Mouse (Mus musculus): ENCODE measurements around the gene Ifna2. TPM values are rescaled to one million over a fixed set of nuclear protein-coding genes. Genes with fewer than 3 reads are reported as not detected.

Ifna2 gene
- total RNA-seq, 1 experiment from 2014 or later: not detected

DNA sequence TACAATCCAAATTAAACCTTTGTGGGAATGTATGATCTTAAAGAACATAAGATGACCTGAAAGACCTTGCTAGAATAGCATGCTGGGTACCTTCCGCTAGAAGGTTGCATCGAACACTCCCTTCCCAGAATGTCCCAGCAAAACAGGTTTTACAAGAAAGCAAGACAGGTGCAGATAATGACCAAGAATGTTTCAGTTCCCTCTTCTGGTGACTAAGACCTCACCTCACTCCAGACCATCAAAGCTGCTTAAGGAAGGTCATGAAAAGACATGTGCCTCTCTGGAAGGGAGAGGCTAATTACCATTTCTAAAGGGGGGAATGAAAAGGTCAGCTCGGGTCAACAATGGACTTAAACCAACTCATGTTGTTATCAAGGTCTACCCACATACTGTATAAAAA is 30.1 kb downstream of the Ifna2 start:
- no peak for DNase-seq

GRCm38 (mm10) chr4:88644359-88644758 is 39.4 kb downstream of the Ifna2 start, which contains the start of gene Ifna13:
Gene Ifna13 (minus strand): TSS chr4:88644459.
- DNase-seq: no peak

GRCm38 (mm10) chr4:88642526-88642925 is 41.2 kb downstream of the Ifna2 start:
- DNase-seq: no peak

GRCm38 (mm10) chr4:88641077-88641831 is 42.5 kb downstream of the Ifna2 start:
- DNase-seq: peak; percentile 91

GRCm38 (mm10) chr4:88640704-88641076 is 43.0 kb downstream of the Ifna2 start:
- no peak for DNase-seq

DNA sequence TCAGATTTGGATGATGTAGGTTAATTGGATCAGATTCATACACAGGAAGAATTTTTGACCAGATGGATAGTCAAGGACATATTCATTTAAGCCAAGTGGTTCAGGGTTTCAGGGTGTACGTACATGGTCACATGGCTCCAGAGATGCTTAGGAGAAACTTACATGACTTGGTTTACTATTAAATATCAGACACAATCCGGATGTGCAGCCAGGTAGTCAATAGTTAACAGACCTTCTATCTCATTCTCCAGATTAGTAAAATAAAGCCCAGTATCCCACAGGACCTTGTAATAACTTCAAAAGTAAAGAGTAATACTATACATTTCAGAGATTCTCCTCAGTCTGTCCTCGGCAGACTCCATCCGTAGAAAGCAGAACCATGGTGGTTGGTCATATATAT is 49.4 kb downstream of the Ifna2 start, which contains the start of gene C87499:
Gene C87499, minus strand, starts transcription at position 101 of the 400 bp plus-strand sequence.
- no peak for DNase-seq

Other genes starting within 250 kb of the Ifna2 start
- 3.9 and 4.9 TPM in 2 replicates for gene Hacd4, start 245.0 kb downstream of the Ifna2 start, total RNA-seq (2021)
- gene Ifnb1, start 161.1 kb downstream of the Ifna2 start, total RNA-seq (2021): not detected in 2 replicates
- not detected in 2 replicates for gene Ifna15, start 125.7 kb downstream of the Ifna2 start, total RNA-seq (2021)
- not detected in 2 replicates for gene Ifna14, start 112.1 kb downstream of the Ifna2 start, total RNA-seq (2021)
- gene Ifna9, start 91.5 kb downstream of the Ifna2 start, total RNA-seq (2021): not detected in 2 replicates
- not detected in 2 replicates for gene Ifna12, start 80.5 kb downstream of the Ifna2 start, total RNA-seq (2021)
- not detected in 2 replicates for gene C87499, start 49.5 kb downstream of the Ifna2 start, total RNA-seq (2021)
- not detected in 2 replicates for gene Ifna13, start 39.5 kb downstream of the Ifna2 start, total RNA-seq (2021)
- gene Ifna16, start 7.0 kb downstream of the Ifna2 start, total RNA-seq (2021): not detected in 2 replicates
- gene Ifnab, start 7.4 kb upstream of the Ifna2 start, total RNA-seq (2021): not detected in 2 replicates
- 0.73 and 0.95 TPM in 2 replicates for gene Gm26566, start 37.9 kb upstream of the Ifna2 start, total RNA-seq (2021)
- 83.9 and 94.1 TPM in 2 replicates for gene Klhl9, start 38.6 kb upstream of the Ifna2 start, total RNA-seq (2021)
- gene Gm13271, start 71.0 kb upstream of the Ifna2 start, total RNA-seq (2021): not detected in 2 replicates
- gene Gm13283, start 76.2 kb upstream of the Ifna2 start, total RNA-seq (2021): not detected in 2 replicates
- not detected in 2 replicates for gene Gm13290, start 89.9 kb upstream of the Ifna2 start, total RNA-seq (2021)
- not detected in 2 replicates for gene Gm13289, start 93.0 kb upstream of the Ifna2 start, total RNA-seq (2021)
- gene Gm13272, start 95.9 kb upstream of the Ifna2 start, total RNA-seq (2021): not detected in 2 replicates
- not detected in 2 replicates for gene Ifnz, start 98.2 kb upstream of the Ifna2 start, total RNA-seq (2021)
- gene Gm13276, start 101.8 kb upstream of the Ifna2 start, total RNA-seq (2021): not detected in 2 replicates
- not detected in 2 replicates for gene Gm13277, start 104.7 kb upstream of the Ifna2 start, total RNA-seq (2021)
- gene Gm13278, start 107.6 kb upstream of the Ifna2 start, total RNA-seq (2021): not detected in 2 replicates
- gene Gm13275, start 110.6 kb upstream of the Ifna2 start, total RNA-seq (2021): not detected in 2 replicates
- gene Gm13279, start 113.5 kb upstream of the Ifna2 start, total RNA-seq (2021): not detected in 2 replicates
- gene Gm13285, start 115.8 kb upstream of the Ifna2 start, total RNA-seq (2021): 0.36 TPM in 1 of 2 replicates, not detected in the other
- gene Gm13287, start 119.3 kb upstream of the Ifna2 start, total RNA-seq (2021): not detected in 2 replicates
- gene Gm13288, start 121.6 kb upstream of the Ifna2 start, total RNA-seq (2021): not detected in 2 replicates
- not detected in 2 replicates for gene Ifna7, start 132.3 kb upstream of the Ifna2 start, total RNA-seq (2021)
- gene Ifna11, start 136.0 kb upstream of the Ifna2 start, total RNA-seq (2021): not detected in 2 replicates
- gene Ifna6, start 143.5 kb upstream of the Ifna2 start, total RNA-seq (2021): not detected in 2 replicates
- gene Ifna5, start 151.6 kb upstream of the Ifna2 start, total RNA-seq (2021): not detected in 2 replicates
- gene Ifna4, start 157.9 kb upstream of the Ifna2 start, total RNA-seq (2021): not detected in 2 replicates
- gene Ifna1, start 166.2 kb upstream of the Ifna2 start, total RNA-seq (2021): not detected in 2 replicates
- not detected in 2 replicates for gene Ifne, start 196.3 kb upstream of the Ifna2 start, total RNA-seq (2021)